In the genomic region with DNA sequence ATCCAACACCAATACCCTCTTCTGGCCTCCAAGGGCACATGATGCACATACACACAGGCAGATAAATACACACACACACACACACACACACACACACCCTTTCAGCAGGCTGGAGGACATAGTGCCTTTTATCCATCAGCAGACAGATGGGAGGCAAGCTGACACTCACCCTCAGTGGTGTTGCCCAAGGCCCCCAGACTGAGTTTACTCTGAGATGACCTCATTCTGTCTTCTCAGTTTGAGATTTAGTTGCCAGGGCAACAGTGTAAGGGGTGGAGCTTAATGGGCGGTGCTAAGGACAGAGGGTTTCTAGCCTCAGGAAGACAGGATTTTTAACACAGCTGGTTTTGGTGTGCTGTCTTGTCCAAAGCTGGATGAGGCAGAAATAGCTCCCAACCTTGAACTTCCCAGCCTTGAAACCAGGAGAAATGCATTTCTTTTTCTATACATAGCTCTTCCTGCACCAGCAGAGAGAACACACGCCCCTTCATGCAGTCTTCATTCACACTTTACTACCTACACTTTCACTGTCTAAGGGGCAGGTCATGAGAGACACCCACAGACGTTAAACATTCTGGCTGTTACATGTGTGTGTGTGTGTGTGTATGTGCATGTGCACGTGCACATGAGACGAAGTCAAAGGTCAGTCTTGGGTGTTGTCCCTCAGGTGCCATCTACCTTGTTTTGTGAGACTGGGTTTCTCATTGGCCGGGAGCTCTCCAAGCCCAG, we compare ENCODE assay signal across 8 mouse cellular contexts.
DNase-seq lines count a peak whose midpoint lies in the region; ATAC-seq lines count a peak whose summit lies in the region.

No protein-coding gene starts in this region.

- WGBS in lung, embryonic 16.5 days = 32% methylated on average over 6 of the region's 6 CpGs

- H3K36me3 ChIP-seq in lung, embryonic 16.5 days (ENCODE audit: control insufficient read depth, insufficient read depth, low read length) = no peaks in the 10 kb centered on the region

- H3K9me3 ChIP-seq in lung, embryonic 16.5 days (ENCODE audit: control insufficient read depth, low read length) = no peaks in the 10 kb centered on the region; the same call in 1 of the 2 replicates

- peak; percentile 74 for ATAC-seq in lung, embryonic 16.5 days (ENCODE audit: low read depth)

- no peak overlapping the region for H3K9ac ChIP-seq in lung, embryonic 16.5 days (ENCODE audit: low read length)

- DNase-seq in cerebellum, adult 11-12 months = peak; percentile 20
- DNase-seq in cerebellum, postnatal 25 days = no peak
- peak; percentile 67 for DNase-seq in CD4-positive helper T cell, adult 2 months (ENCODE audit: low read depth, low spot score)
- DNase-seq in brain, adult 2 months (ENCODE audit: low read depth, low spot score) = peak; percentile 63
- DNase-seq in heart, postnatal 4 days = peak; percentile 61
- peak; percentile 22 for DNase-seq in ovary, postnatal 14 days (ENCODE audit: low spot score)
- no peak for DNase-seq in layer of hippocampus, adult 11-12 months (ENCODE audit: low spot score)

- H3K27me3 ChIP-seq in lung, embryonic 16.5 days (ENCODE audit: control insufficient read depth, insufficient read depth, low read depth, low read length) = no peaks in the 10 kb centered on the region

- no peak overlapping the region for H3K4me3 ChIP-seq in lung, embryonic 16.5 days (ENCODE audit: low read length)

- no peak overlapping the region for H3K4me2 ChIP-seq in lung, embryonic 16.5 days (ENCODE audit: low read depth, low read length)

- H3K27ac ChIP-seq in lung, embryonic 16.5 days (ENCODE audit: low read length) = no peak overlapping the region

- H3K4me1 ChIP-seq in lung, embryonic 16.5 days (replicated peaks; ENCODE audit: control insufficient read depth, insufficient read depth, low read length) = peaks cover 9% of the 10 kb centered on the region

Comparison
In these comparisons a context has a peak if more than half of its experiments do, and no peak if none do; other contexts are left out.
1. DNase-seq: peak in cerebellum, adult 11-12 months (single experiment), CD4-positive helper T cell, adult 2 months (single experiment), brain, adult 2 months (single experiment), heart, postnatal 4 days (single experiment) and ovary, postnatal 14 days (single experiment); none in cerebellum, postnatal 25 days (0 of 2) and layer of hippocampus, adult 11-12 months (single experiment).